Mouse (Mus musculus) CH12.LX (cell line): ENCODE results near the gene Cdk8. TPM values are rescaled to one million over a fixed set of nuclear protein-coding genes. Genes with fewer than 3 reads are reported as not detected.

Experiments
- DNase-seq: peaks from one replicate; pipeline ENCODE4 v3.0.0-alpha.2; 2013; ENCODE audit errors: extremely low read depth
- H3K27ac ChIP-seq: 2 replicates; pipeline ENCODE4 v1.5.1; 2012; ENCODE audit warnings: low read depth, mild to moderate bottlenecking, control low read depth, moderate library complexity; ENCODE audit not compliant: insufficient read depth
- H3K27me3 ChIP-seq: replicated peaks from 2 replicates; pipeline ENCODE3; 2012; ENCODE audit warnings: inconsistent platforms
- H3K36me3 ChIP-seq, 2 experiments: replicated peaks in 1 of 2; 2 replicates each; pipeline versions ENCODE3 to v1.6.1; 2012; ENCODE audit warnings: inconsistent platforms in 1 of 2, low read length in 1 of 2, mild to moderate bottlenecking in 1 of 2, mixed read lengths in 1 of 2, moderate library complexity in 1 of 2; ENCODE audit not compliant: control insufficient read depth in 1 of 2, insufficient read depth in 1 of 2
- H3K4me1 ChIP-seq, 2 experiments: 2 replicates each; pipeline ENCODE4 v1.6.1; 2012; ENCODE audit warnings: inconsistent platforms in 1 of 2, moderate library complexity in 1 of 2; ENCODE audit not compliant: insufficient read depth in 2 of 2, control insufficient read depth in 1 of 2
- H3K4me2 ChIP-seq: 2 replicates; pipeline ENCODE4 v1.6.1; 2012; ENCODE audit warnings: low read depth, mild to moderate bottlenecking, control low read depth; ENCODE audit not compliant: poor library complexity, insufficient read depth, severe bottlenecking
- H3K4me3 ChIP-seq, 3 experiments: fragments of 150-350 bp in 1 of 3; sonication (generic) in 1 of 3; replicated peaks in 1 of 3; 2 replicates each; pipeline versions ENCODE3 to v1.5.1; 2011 to 2012; ENCODE audit warnings: low read depth in 2 of 3, low read length in 2 of 3, mild to moderate bottlenecking in 2 of 3, moderate library complexity in 2 of 3, control low read depth in 1 of 3, improper control_type of control experiment in 1 of 3, inconsistent platforms in 1 of 3, mixed read lengths in 1 of 3; ENCODE audit not compliant: poor library complexity in 1 of 3
- H3K79me2 ChIP-seq: replicated peaks from 2 replicates; pipeline ENCODE4 v1.6.1; 2012; ENCODE audit warnings: mild to moderate bottlenecking, moderate library complexity; ENCODE audit not compliant: control insufficient read depth, poor library complexity, insufficient read depth, severe bottlenecking; ENCODE audit errors: extremely low read depth
- H3K9ac ChIP-seq: 2 replicates; pipeline ENCODE4 v1.6.1; 2012; ENCODE audit warnings: low read depth, mild to moderate bottlenecking, control low read depth, moderate library complexity; ENCODE audit not compliant: insufficient read depth
- H3K9me3 ChIP-seq: replicated peaks from 2 replicates; pipeline ENCODE3; 2012; ENCODE audit warnings: low read length, inconsistent platforms, mixed read lengths
- CHD1 ChIP-seq: IDR thresholded peaks from 2 replicates; pipeline ENCODE4 v1.6.1; 2012; ENCODE audit warnings: low read depth, low read length, improper control_type of control experiment, inconsistent platforms
- CTCF ChIP-seq, 2 experiments: IDR thresholded peaks in 1 of 2; conservative IDR thresholded peaks in 1 of 2; 2 replicates each; pipeline ENCODE4 v1.5.1; 2011 to 2012; ENCODE audit warnings: low read depth in 2 of 2, low read length in 2 of 2, improper control_type of control experiment in 1 of 2, inconsistent platforms in 1 of 2, mild to moderate bottlenecking in 1 of 2, moderate library complexity in 1 of 2
- E2F4 ChIP-seq: IDR thresholded peaks from 2 replicates; pipeline ENCODE4 v1.6.1; 2011; ENCODE audit warnings: low read depth, low read length, improper control_type of control experiment; ENCODE audit not compliant: insufficient replicate concordance
- ELF1 ChIP-seq: IDR thresholded peaks from 2 replicates; pipeline ENCODE4 v1.6.1; 2014; ENCODE audit warnings: low read depth, mild to moderate bottlenecking, inconsistent platforms, low read length, improper control_type of control experiment
- HCFC1 ChIP-seq: IDR thresholded peaks from 2 replicates; pipeline ENCODE4 v1.6.1; 2012; ENCODE audit warnings: low read depth, mild to moderate bottlenecking, inconsistent platforms, low read length, improper control_type of control experiment
- IRF4 ChIP-seq: IDR thresholded peaks from 2 replicates; pipeline ENCODE4 v1.6.1; 2014; ENCODE audit warnings: low read depth, mild to moderate bottlenecking, inconsistent platforms, low read length, improper control_type of control experiment
- JUN ChIP-seq: IDR thresholded peaks from 2 replicates; pipeline ENCODE4 v1.6.1; 2011; ENCODE audit warnings: low read depth, mild to moderate bottlenecking, low read length, improper control_type of control experiment, moderate library complexity; ENCODE audit not compliant: insufficient read depth
- MAFK ChIP-seq: IDR thresholded peaks from 2 replicates; pipeline ENCODE4 v1.6.1; 2011; ENCODE audit warnings: low read length, improper control_type of control experiment; ENCODE audit not compliant: insufficient replicate concordance
- MAX ChIP-seq: IDR thresholded peaks from 2 replicates; pipeline ENCODE4 v1.6.1; 2011; ENCODE audit warnings: low read length, improper control_type of control experiment
- MAZ ChIP-seq: IDR thresholded peaks from 2 replicates; pipeline ENCODE4 v1.6.1; 2012; ENCODE audit warnings: low read depth, mild to moderate bottlenecking, inconsistent platforms, low read length, improper control_type of control experiment, moderate library complexity
- MEF2A ChIP-seq: IDR thresholded peaks from 2 replicates; pipeline ENCODE4 v1.6.1; 2014; ENCODE audit warnings: low read depth, mild to moderate bottlenecking, inconsistent platforms, low read length, improper control_type of control experiment, borderline replicate concordance
- MXI1 ChIP-seq: IDR thresholded peaks from 2 replicates; pipeline ENCODE4 v1.6.1; 2011; ENCODE audit warnings: mild to moderate bottlenecking, low read depth, low read length, improper control_type of control experiment
- NELFE ChIP-seq: IDR thresholded peaks from 2 replicates; pipeline ENCODE4 v1.6.1; 2011; ENCODE audit warnings: low read depth, low read length, improper control_type of control experiment
- SMC3 ChIP-seq: IDR thresholded peaks from 2 replicates; pipeline ENCODE4 v1.6.1; 2011; ENCODE audit warnings: low read depth, low read length, improper control_type of control experiment
- TCF12 ChIP-seq: IDR thresholded peaks from 2 replicates; pipeline ENCODE4 v1.6.1; 2014; ENCODE audit warnings: low read depth, mild to moderate bottlenecking, inconsistent platforms, low read length, improper control_type of control experiment
- USF1 ChIP-seq: IDR thresholded peaks from 2 replicates; pipeline ENCODE4 v1.6.1; 2014; ENCODE audit warnings: low read depth, mild to moderate bottlenecking, inconsistent platforms, low read length, improper control_type of control experiment
- ZC3H11A ChIP-seq: IDR thresholded peaks from 2 replicates; pipeline ENCODE4 v1.6.1; 2012; ENCODE audit warnings: low read depth, mild to moderate bottlenecking, inconsistent platforms, low read length, improper control_type of control experiment
- ZNF384 ChIP-seq: IDR thresholded peaks from 2 replicates; pipeline ENCODE4 v1.6.1; 2012; ENCODE audit warnings: low read depth, low read length, improper control_type of control experiment, inconsistent platforms
- dilution Hi-C: fragments of 300-500 bp; cut with MboI; formaldehyde crosslinking; loops from 2 replicates; pipeline ENCODE4 v1.14.3; 2020; ENCODE audit warnings: low sequenced_read_pairs; ENCODE audit not compliant: extremely low pct_unique_long_range_greater_than_20kb, extremely low pct_ligation_motif_present
- in situ Hi-C: fragments of 300-500 bp; cut with MboI; formaldehyde crosslinking; loops from 3 replicates; pipeline ENCODE4 v1.14.3; 2019; ENCODE audit warnings: low sequenced_read_pairs, low pct_ligation_motif_present, low pct_unique_long_range_greater_than_20kb, mixed read lengths
- polyA plus RNA-seq: library from polyadenylated mRNA; unstranded; fragments of >175 nt; gene quantifications from 2 replicates; pipeline ENCODE4 v1.2.1, GENCODE M21; 2012; ENCODE audit warnings: low read depth; ENCODE audit not compliant: insufficient read length
- total RNA-seq, 2 experiments: library from RNA; depleted of rRNA; stranded (reverse); fragments of 300-350 nt in 1 of 2; fragments of >200 nt in 1 of 2; gene quantifications; 2 replicates each; pipeline ENCODE4 v1.2.3; 2012 to 2014

Gene Cdk8
- total and polyA plus RNA-seq, 3 experiments: 52.6 to 99.1 (median 69.9) TPM

- TF ChIP-seq SMC3: no peak
- no peak for TF ChIP-seq USF1
- no peak for TF ChIP-seq ZNF384
- no peak for TF ChIP-seq ELF1
- no peak for TF ChIP-seq E2F4
- TF ChIP-seq NELFE: no peak
- no peak for TF ChIP-seq JUN
- no peak for TF ChIP-seq CTCF (conservative IDR thresholded peaks at IDR 0.05 in 1 of 2, IDR thresholded peaks at IDR 0.05 in 1 of 2; ENCODE audit: low read depth in 2 of 2, low read length in 2 of 2)
- TF ChIP-seq MAX: no peak
- no peak for TF ChIP-seq MEF2A
- no peak for TF ChIP-seq MXI1
- no peak for TF ChIP-seq ZC3H11A
- no peak for TF ChIP-seq HCFC1
- TF ChIP-seq IRF4: no peak
- no peak for TF ChIP-seq MAZ
- no peak for TF ChIP-seq TCF12
- TF ChIP-seq, all 38 proteins: peak for 0
- H3K9ac ChIP-seq: no peak overlapping the region
- H3K4me3 ChIP-seq: no peak overlapping the region
- H3K4me1 ChIP-seq: no peaks in the 10 kb centered on the region
- H3K27me3 ChIP-seq: peaks cover 70% of the 10 kb centered on the region
- no peaks in the 10 kb centered on the region for H3K36me3 ChIP-seq
- H3K9me3 ChIP-seq: no peaks in the 10 kb centered on the region
- dilution Hi-C loops (no loop called here), in situ Hi-C loops (loop anchor here (10.0 kb wide), 2 partner anchors 77 to 137 kb away; no protein-coding TSS in a partner anchor)
- no peak overlapping the region for H3K4me2 ChIP-seq
- no peaks in the 10 kb centered on the region for H3K79me2 ChIP-seq
- DNase-seq: no peak
- no peak overlapping the region for H3K27ac ChIP-seq
These were observed 107.0 kb downstream of the Cdk8 start for GRCm38 (mm10) chr5:146338064-146338463.

GRCm38 (mm10) chr5:146340037-146340436, 109.0 kb downstream of the Cdk8 start:
- dilution Hi-C loops (no loop called here), in situ Hi-C loops (no loop called here)
- DNase-seq: no peak
- no peak overlapping the region for H3K4me2 ChIP-seq
- H3K36me3 ChIP-seq: no peaks in the 10 kb centered on the region
- H3K27ac ChIP-seq: no peak overlapping the region
- no peaks in the 10 kb centered on the region for H3K4me1 ChIP-seq
- H3K4me3 ChIP-seq: no peak overlapping the region
- H3K79me2 ChIP-seq: no peaks in the 10 kb centered on the region
- H3K27me3 ChIP-seq: peaks cover 67% of the 10 kb centered on the region
- TF ChIP-seq NELFE (no peak), MAFK (no peak), IRF4 (no peak), CHD1 (no peak)
- H3K9me3 ChIP-seq: no peaks in the 10 kb centered on the region
- no peak overlapping the region for H3K9ac ChIP-seq
